Mouse (Mus musculus) stomach, embryonic 15.5 days (tissue): ENCODE results near the gene Gm21994. TPM values are rescaled to one million over a fixed set of nuclear protein-coding genes. Genes with fewer than 3 reads are reported as not detected.
"Not testable (repeated sequence)": the region's sequence is repeated elsewhere in the genome, so short reads cannot be mapped to it uniquely, and the experiment has no call there.

Source experiments
- ATAC-seq: fragments of 200-750 bp; cut with Nextera tagmentation; 2 replicates; pipeline ENCODE4 v1.8.0; 2017; ENCODE audit warnings: low read depth, moderate number of reproducible peaks, moderate TSS enrichment; ENCODE audit not compliant: insufficient read depth, low FRiP score
- H3K27ac ChIP-seq: fragments of 300-500 bp; sonication (generic); 2 replicates; pipeline ENCODE4 v1.5.1; 2015; ENCODE audit warnings: mild to moderate bottlenecking, inconsistent platforms
- H3K27me3 ChIP-seq: fragments of 300-500 bp; sonication (generic); replicated peaks from 2 replicates; pipeline ENCODE4 v1.6.1; 2015; ENCODE audit warnings: inconsistent platforms
- H3K36me3 ChIP-seq: fragments of 300-500 bp; sonication (generic); 2 replicates; pipeline ENCODE4 v1.6.1; 2015; ENCODE audit warnings: inconsistent platforms
- H3K4me1 ChIP-seq: fragments of 300-500 bp; sonication (generic); 2 replicates; pipeline ENCODE4 v1.6.1; 2015; ENCODE audit warnings: inconsistent platforms
- H3K4me2 ChIP-seq: fragments of 300-500 bp; sonication (generic); 2 replicates; pipeline ENCODE4 v1.6.1; 2015; ENCODE audit warnings: mild to moderate bottlenecking, inconsistent platforms
- H3K4me3 ChIP-seq: fragments of 300-500 bp; sonication (generic); replicated peaks from 2 replicates; pipeline ENCODE4 v1.5.1; 2015; ENCODE audit warnings: inconsistent platforms
- H3K9ac ChIP-seq: fragments of 300-500 bp; sonication (generic); 2 replicates; pipeline ENCODE4 v1.6.1; 2015; ENCODE audit warnings: inconsistent platforms
- H3K9me3 ChIP-seq: fragments of 300-500 bp; sonication (generic); 2 replicates; pipeline ENCODE4 v1.6.1; 2016; ENCODE audit warnings: inconsistent platforms
- WGBS: fragments of 180-500 bp; shearing (Covaris S2); methylation state at CpG from one replicate; pipeline ENCODE4 v1.1.7; 2015; 5-methylcytosine and 5-hydroxymethylcytosine counted together
- polyA plus RNA-seq: library from polyadenylated mRNA; unstranded; fragments of >200 nt; fragmentation: Nextera tagmentation; extraction: Ambion mirVana; gene quantifications from 2 replicates; pipeline ENCODE4 v1.2.1, GENCODE M21; 2015

Gm21994 gene
- 5.3 and 6.3 TPM in 2 replicates for polyA plus RNA-seq

- ATAC-seq, H3K36me3 ChIP-seq, H3K4me3 ChIP-seq, H3K27me3 ChIP-seq, H3K4me2 ChIP-seq, H3K9ac ChIP-seq, H3K9me3 ChIP-seq, H3K27ac ChIP-seq, H3K4me1 ChIP-seq: not testable (repeated sequence)
- 49% methylated on average over 2 of the region's 2 CpGs for WGBS
These were observed at the start of gene Gm21994 for GRCm38 (mm10) chr2:150255491-150255890. Gene Gm21994 (minus strand): TSS chr2:150255591.

- Histone ChIP-seq H3K4me2 (no peak overlapping the region), H3K9ac (no peak overlapping the region), H3K27ac (no peak overlapping the region), H3K9me3 (no peaks in the 10 kb centered on the region), H3K4me1 (no peaks in the 10 kb centered on the region), H3K4me3 (no peak overlapping the region), H3K36me3 (no peaks in the 10 kb centered on the region), H3K27me3 (no peaks in the 10 kb centered on the region)
- no peak for ATAC-seq
- WGBS = 36% methylated on average over 1 of the region's 1 CpGs
These were observed 43.7 kb upstream of the Gm21994 start for GRCm38 (mm10) chr2:150299096-150299495.

GRCm38 (mm10) chr2:150293669-150294068 is 38.3 kb upstream of the Gm21994 start:
- no peaks in the 10 kb centered on the region for H3K9me3 ChIP-seq
- no peak overlapping the region for H3K27ac ChIP-seq
- no peaks in the 10 kb centered on the region for H3K36me3 ChIP-seq
- no peak overlapping the region for H3K9ac ChIP-seq
- H3K27me3 ChIP-seq = no peaks in the 10 kb centered on the region
- no peak for ATAC-seq
- WGBS = 72% methylated on average over 6 of the region's 6 CpGs
- no peaks in the 10 kb centered on the region for H3K4me1 ChIP-seq
- no peak overlapping the region for H3K4me2 ChIP-seq
- no peak overlapping the region for H3K4me3 ChIP-seq

- not testable (repeated sequence) for ATAC-seq, H3K9ac ChIP-seq, H3K9me3 ChIP-seq, H3K4me1 ChIP-seq, H3K27me3 ChIP-seq, H3K4me3 ChIP-seq, H3K27ac ChIP-seq, H3K36me3 ChIP-seq, H3K4me2 ChIP-seq
- WGBS = 75% methylated on average over 4 of the region's 4 CpGs
These were observed 1.9 kb upstream of the Gm21994 start, which contains the start of gene Gm14124 for GRCm38 (mm10) chr2:150257291-150257690. Gene Gm14124 (plus strand): TSS chr2:150257517.

- not testable (repeated sequence) for H3K27me3 ChIP-seq, H3K4me1 ChIP-seq, H3K36me3 ChIP-seq, ATAC-seq, H3K9me3 ChIP-seq, H3K4me2 ChIP-seq, H3K9ac ChIP-seq, H3K27ac ChIP-seq, H3K4me3 ChIP-seq
- 69% methylated on average over 2 of the region's 2 CpGs for WGBS
These were observed 1.5 kb upstream of the Gm21994 start for GRCm38 (mm10) chr2:150256861-150257260.

- no peak overlapping the region for H3K4me2 ChIP-seq
- ATAC-seq = no peak
- no peak overlapping the region for H3K4me3 ChIP-seq
- peaks cover 1% of the 10 kb centered on the region; the same call in 1 of the 2 replicates for H3K36me3 ChIP-seq
- no peaks in the 10 kb centered on the region for H3K4me1 ChIP-seq
- no peak overlapping the region for H3K9ac ChIP-seq
- H3K27ac ChIP-seq = no peak overlapping the region
- 0 out of 2 replicates have a peak, but pooled peaks cover 4% of the 10 kb centered on the region for H3K9me3 ChIP-seq
- 94% methylated on average over 2 of the region's 2 CpGs for WGBS
- H3K27me3 ChIP-seq = no peaks in the 10 kb centered on the region
These were observed 12.2 kb downstream of the Gm21994 start for GRCm38 (mm10) chr2:150243211-150243610.

GRCm38 (mm10) chr2:150223263-150223662 is 32.1 kb downstream of the Gm21994 start:
- not testable (repeated sequence) for H3K27me3 ChIP-seq, H3K36me3 ChIP-seq, ATAC-seq, H3K4me3 ChIP-seq, H3K4me1 ChIP-seq, H3K9me3 ChIP-seq, H3K9ac ChIP-seq, H3K27ac ChIP-seq, H3K4me2 ChIP-seq

- not testable (repeated sequence) for H3K9me3 ChIP-seq, H3K36me3 ChIP-seq, ATAC-seq, H3K4me1 ChIP-seq, H3K27me3 ChIP-seq, H3K9ac ChIP-seq
- Histone ChIP-seq H3K4me3 (peak overlapping the region; percentile 44), H3K4me2 (peak overlapping the region; percentile 51), H3K27ac (0 out of 2 replicates have a peak overlapping the region, but pooled peaks have one; percentile 51)
- 10% methylated on average over 4 of the region's 4 CpGs for WGBS
These were observed 37.0 kb downstream of the Gm21994 start for GRCm38 (mm10) chr2:150218363-150218725.

GRCm38 (mm10) chr2:150217600-150218362 is 37.6 kb downstream of the Gm21994 start, which contains the start of gene Zfp937:
Gene Zfp937 (plus strand): TSS chr2:150218073.
- 0 out of 2 replicates have a peak within 1 kb of the TSS, but pooled peaks have one; percentile 51 for H3K27ac ChIP-seq
- H3K9ac ChIP-seq = not testable (repeated sequence)
- ATAC-seq = peak; percentile 99

More at GRCm38 (mm10) chr2:150217600-150218362, 37.6 kb downstream of the Gm21994 start, which contains the start of gene Zfp937:
- not testable (repeated sequence) for H3K27me3 ChIP-seq, H3K4me1 ChIP-seq, H3K9me3 ChIP-seq, H3K36me3 ChIP-seq
- peak within 1 kb of the TSS; percentile 51 for H3K4me2 ChIP-seq
- WGBS = 1% methylated on average over 15 of the region's 15 CpGs
- peak within 1 kb of the TSS; percentile 44 for H3K4me3 ChIP-seq

Other genes with a start within 250 kb of the Gm21994 start
- gene Zfp120, start 118.9 kb downstream of the Gm21994 start, polyA plus RNA-seq = 8.2 and 8.4 TPM in 2 replicates
- gene Gm10770, start 75.9 kb downstream of the Gm21994 start, polyA plus RNA-seq = not detected in 2 replicates
- gene Gm14139, start 73.8 kb downstream of the Gm21994 start, polyA plus RNA-seq = 0.24 TPM in 1 of 2 replicates, not detected in the other
- gene Zfp937, start 37.5 kb downstream of the Gm21994 start, polyA plus RNA-seq = 9.4 and 9.8 TPM in 2 replicates
- gene Gm14124, start 1.9 kb upstream of the Gm21994 start, polyA plus RNA-seq = not detected in 2 replicates
- gene Gm10130, start 68.1 kb upstream of the Gm21994 start, polyA plus RNA-seq = 3.1 and 4.8 TPM in 2 replicates
- 6.5 and 7.0 TPM in 2 replicates for gene 3300002I08Rik, start 107.2 kb upstream of the Gm21994 start, polyA plus RNA-seq
- gene Zfp442, start 195.9 kb upstream of the Gm21994 start, polyA plus RNA-seq = 7.4 and 8.1 TPM in 2 replicates
- 0.08 TPM in 1 of 2 replicates, not detected in the other for gene Zfp345, start 229.5 kb upstream of the Gm21994 start, polyA plus RNA-seq